Mouse (Mus musculus): Measurements from ENCODE around the gene Gal3st2.
"Not testable (repeated sequence)": the region's sequence is repeated elsewhere in the genome, so short reads cannot be mapped to it uniquely, and the experiment has no call there.

- not testable (repeated sequence) for TF ChIP-seq MAX (IDR thresholded peaks at IDR 0.05; ENCODE audit: low read depth); POLR2A (IDR thresholded peaks at IDR 0.05; ENCODE audit: insufficient read length, low read depth); SRF (IDR thresholded peaks at IDR 0.05; ENCODE audit: control insufficient read depth, insufficient read length, low read depth)
These were observed 61.5 kb downstream of the Gal3st2 start for GRCm38 (mm10) chr1:93922609-93923008.
